Mouse (Mus musculus): ENCODE results near the gene 4930539E08Rik. TPM values are rescaled to one million over a fixed set of nuclear protein-coding genes. Genes with fewer than 3 reads are reported as not detected.

4930539E08Rik gene
- polyA plus RNA-seq (2014; fragmentation: Illumina TruSeq; extraction: RNeasy Lipid Tissue Mini Kit (QIAGEN cat#74804); ENCODE audit: low read depth, low replicate concordance) = not detected

GRCm38 (mm10) chr17:28915060-28915628 is at the start of gene 4930539E08Rik:
TSS of gene 4930539E08Rik (minus strand) at chr17:28915324.

GRCm38 (mm10) chr17:28951831-28952799 is 37.0 kb upstream of the 4930539E08Rik start, which contains the start of gene Kctd20:
TSS of gene Kctd20 (plus strand) at chr17:28951950.

DNA sequence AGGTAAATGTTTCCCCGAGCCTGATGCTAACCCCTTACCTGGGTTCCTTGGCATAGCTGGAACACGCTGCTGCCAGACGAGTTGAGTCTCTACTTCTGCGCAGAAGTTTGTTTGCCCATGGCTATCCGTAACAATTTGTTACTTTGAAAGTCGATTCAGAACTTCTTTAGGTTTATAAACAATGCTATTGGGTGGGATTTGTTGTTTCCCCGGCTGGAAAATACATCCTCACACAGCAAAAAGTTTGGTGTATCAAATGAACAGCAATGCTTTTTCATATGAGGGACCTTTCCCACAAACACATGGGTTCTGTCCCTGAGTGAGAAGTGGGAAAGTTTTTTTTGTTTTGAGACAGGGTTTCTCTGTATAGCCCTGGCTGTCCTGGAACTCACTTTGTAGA is 28.6 kb upstream of the 4930539E08Rik start, which contains the start of gene Pxt1:
Gene Pxt1 (minus strand): TSS at position 101 of the 400 bp plus-strand sequence.

DNA sequence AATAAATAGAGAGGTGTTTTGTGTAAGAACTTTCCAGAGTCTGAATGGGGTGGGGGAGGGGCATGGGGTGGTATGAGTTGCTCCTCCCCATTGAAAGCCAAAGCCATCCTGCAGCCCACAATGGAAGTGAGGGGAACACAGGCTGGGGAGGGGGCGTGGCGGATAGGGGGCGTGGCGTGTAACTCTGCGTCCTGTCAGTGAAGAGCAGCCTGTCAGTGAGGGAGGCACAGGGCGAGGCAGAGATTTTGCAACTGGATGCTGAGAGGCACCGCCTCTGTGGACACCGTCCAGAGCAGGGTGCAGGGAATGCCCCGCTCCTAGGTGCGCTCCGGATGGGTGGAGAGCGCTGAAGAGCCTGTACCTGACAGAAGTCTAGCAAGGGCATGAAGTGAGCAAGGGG is 56.9 kb downstream of the 4930539E08Rik start, which contains the start of gene Pnpla1:
Gene Pnpla1 (plus strand): TSS at position 207 of the 400 bp plus-strand sequence.

Other genes with a start within 250 kb of the 4930539E08Rik start
- gene Slc26a8, start 225.1 kb downstream of the 4930539E08Rik start, polyA plus RNA-seq (2014; fragmentation: Illumina TruSeq; extraction: RNeasy Lipid Tissue Mini Kit (QIAGEN cat#74804); ENCODE audit: low read depth, low replicate concordance) = 0.31 TPM
- 64.9 TPM for gene Mapk14, start 224.0 kb downstream of the 4930539E08Rik start, polyA plus RNA-seq (2014; fragmentation: Illumina TruSeq; extraction: RNeasy Lipid Tissue Mini Kit (QIAGEN cat#74804); ENCODE audit: low read depth, low replicate concordance)
- gene AC170998.1, start 189.2 kb downstream of the 4930539E08Rik start, polyA plus RNA-seq (2014; fragmentation: Illumina TruSeq; extraction: RNeasy Lipid Tissue Mini Kit (QIAGEN cat#74804); ENCODE audit: low read depth, low replicate concordance) = not detected
- gene Mapk13, start 146.0 kb downstream of the 4930539E08Rik start, polyA plus RNA-seq (2014; fragmentation: Illumina TruSeq; extraction: RNeasy Lipid Tissue Mini Kit (QIAGEN cat#74804); ENCODE audit: low read depth, low replicate concordance) = 0.60 TPM
- gene Brpf3, start 114.2 kb downstream of the 4930539E08Rik start, polyA plus RNA-seq (2014; fragmentation: Illumina TruSeq; extraction: RNeasy Lipid Tissue Mini Kit (QIAGEN cat#74804); ENCODE audit: low read depth, low replicate concordance) = 13.1 TPM
- gene Pnpla1, start 56.9 kb downstream of the 4930539E08Rik start, polyA plus RNA-seq (2014; fragmentation: Illumina TruSeq; extraction: RNeasy Lipid Tissue Mini Kit (QIAGEN cat#74804); ENCODE audit: low read depth, low replicate concordance) = not detected
- not detected for gene Pxt1, start 28.5 kb upstream of the 4930539E08Rik start, polyA plus RNA-seq (2014; fragmentation: Illumina TruSeq; extraction: RNeasy Lipid Tissue Mini Kit (QIAGEN cat#74804); ENCODE audit: low read depth, low replicate concordance)
- gene Kctd20, start 36.6 kb upstream of the 4930539E08Rik start, polyA plus RNA-seq (2014; fragmentation: Illumina TruSeq; extraction: RNeasy Lipid Tissue Mini Kit (QIAGEN cat#74804); ENCODE audit: low read depth, low replicate concordance) = 30.7 TPM
- gene Stk38, start 92.7 kb upstream of the 4930539E08Rik start, polyA plus RNA-seq (2014; fragmentation: Illumina TruSeq; extraction: RNeasy Lipid Tissue Mini Kit (QIAGEN cat#74804); ENCODE audit: low read depth, low replicate concordance) = 39.2 TPM
- gene Srsf3, start 117.3 kb upstream of the 4930539E08Rik start, polyA plus RNA-seq (2014; fragmentation: Illumina TruSeq; extraction: RNeasy Lipid Tissue Mini Kit (QIAGEN cat#74804); ENCODE audit: low read depth, low replicate concordance) = 140 TPM
- gene Cdkn1a, start 175.7 kb upstream of the 4930539E08Rik start, polyA plus RNA-seq (2014; fragmentation: Illumina TruSeq; extraction: RNeasy Lipid Tissue Mini Kit (QIAGEN cat#74804); ENCODE audit: low read depth, low replicate concordance) = 54.1 TPM
- 0.10 TPM for gene Rab44, start 198.8 kb upstream of the 4930539E08Rik start, polyA plus RNA-seq (2014; fragmentation: Illumina TruSeq; extraction: RNeasy Lipid Tissue Mini Kit (QIAGEN cat#74804); ENCODE audit: low read depth, low replicate concordance)